Mouse (Mus musculus) forebrain, embryonic 15.5 days (tissue): ENCODE results near the gene Tbc1d23. TPM values are rescaled to one million over a fixed set of nuclear protein-coding genes. Genes with fewer than 3 reads are reported as not detected.
A peak's percentile ranks its signal among the peaks of the same experiment; 100 is the strongest.

Experiments
- ATAC-seq: fragments of 200-750 bp; cut with Nextera tagmentation; replicated peaks from 2 replicates; pipeline ENCODE4 v1.8.0; 2017; ENCODE audit warnings: mild to moderate bottlenecking, moderate TSS enrichment, moderate library complexity
- H3K27ac ChIP-seq: fragments of 300-500 bp; sonication (generic); replicated peaks from 2 replicates; pipeline ENCODE4 v1.5.1; 2015; ENCODE audit warnings: mild to moderate bottlenecking, inconsistent platforms
- H3K27me3 ChIP-seq: fragments of 300-500 bp; sonication (generic); 2 replicates; pipeline ENCODE4 v1.6.1; 2015; ENCODE audit warnings: inconsistent platforms
- H3K36me3 ChIP-seq: fragments of 300-500 bp; sonication (generic); 2 replicates; pipeline ENCODE4 v1.6.1; 2015; ENCODE audit warnings: mild to moderate bottlenecking, inconsistent platforms
- H3K4me1 ChIP-seq: fragments of 300-500 bp; sonication (generic); 2 replicates; pipeline ENCODE4 v1.6.1; 2015; ENCODE audit warnings: inconsistent platforms
- H3K4me2 ChIP-seq: fragments of 300-500 bp; sonication (generic); replicated peaks from 2 replicates; pipeline ENCODE4 v1.6.1; 2015; ENCODE audit warnings: mild to moderate bottlenecking, inconsistent platforms
- H3K4me3 ChIP-seq: fragments of 300-500 bp; sonication (generic); 2 replicates; pipeline ENCODE4 v1.5.1; 2015; ENCODE audit warnings: mild to moderate bottlenecking, inconsistent platforms
- H3K9ac ChIP-seq: fragments of 300-500 bp; sonication (generic); replicated peaks from 2 replicates; pipeline ENCODE4 v1.6.1; 2015; ENCODE audit warnings: mild to moderate bottlenecking, inconsistent platforms
- H3K9me3 ChIP-seq: fragments of 300-500 bp; sonication (generic); 2 replicates; pipeline ENCODE4 v1.6.1; 2016; ENCODE audit warnings: inconsistent platforms
- WGBS: fragments of 180-500 bp; shearing (Covaris S2); methylation state at CpG from one replicate; pipeline ENCODE4 v1.1.7; 2015; ENCODE audit warnings: mixed read lengths; 5-methylcytosine and 5-hydroxymethylcytosine counted together
- polyA plus RNA-seq: library from polyadenylated mRNA; unstranded; fragments of >200 nt; fragmentation: Nextera tagmentation; extraction: Ambion mirVana; gene quantifications from 2 replicates; pipeline ENCODE4 v1.2.1, GENCODE M21; 2015

The Tbc1d23 gene
- polyA plus RNA-seq, 1 experiment from 2014 or later = 33.7 TPM

DNA sequence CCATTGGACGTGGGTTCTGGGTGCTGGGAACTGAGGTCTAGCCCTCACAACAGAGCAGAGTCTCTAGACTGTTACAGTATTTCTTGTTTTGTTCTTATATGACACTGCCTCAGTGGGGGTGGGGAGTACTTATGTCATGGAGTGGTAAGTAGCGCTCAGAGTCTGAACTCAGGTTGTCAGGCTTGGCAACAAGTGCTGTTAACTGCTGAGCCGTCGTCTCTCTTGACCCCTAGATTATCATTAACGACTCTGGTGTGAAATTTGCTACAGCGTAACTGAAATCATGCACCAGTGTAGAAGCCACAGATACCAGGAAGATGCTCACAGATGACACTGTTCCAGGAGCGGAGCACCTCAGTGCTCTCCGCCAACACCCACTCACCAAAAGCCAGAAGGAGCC is 60.1 kb downstream of the Tbc1d23 start:
- no peak for ATAC-seq
- H3K4me2 ChIP-seq = no peak overlapping the region
- WGBS = 67% methylated on average over 8 of the region's 8 CpGs

GRCm38 (mm10) chr16:57168236-57168635 is 63.1 kb downstream of the Tbc1d23 start:
- H3K4me3 ChIP-seq = no peak overlapping the region
- 48% methylated on average over 4 of the region's 4 CpGs for WGBS
- peaks cover 9% of the 10 kb centered on the region; the same call in 1 of the 2 replicates for H3K36me3 ChIP-seq
- no peak overlapping the region for H3K27ac ChIP-seq
- H3K4me1 ChIP-seq = peaks cover 11% of the 10 kb centered on the region; the same call in 1 of the 2 replicates
- H3K9me3 ChIP-seq = no peaks in the 10 kb centered on the region
- no peak overlapping the region for H3K9ac ChIP-seq
- no peak for ATAC-seq
- H3K27me3 ChIP-seq = no peaks in the 10 kb centered on the region
- no peak overlapping the region for H3K4me2 ChIP-seq

More for the DNA sequence above, 60.1 kb downstream of the Tbc1d23 start:
- H3K9ac ChIP-seq = no peak overlapping the region
- peaks cover 9% of the 10 kb centered on the region; the same call in 1 of the 2 replicates for H3K36me3 ChIP-seq
- H3K4me3 ChIP-seq = no peak overlapping the region
- H3K4me1 ChIP-seq = peaks cover 11% of the 10 kb centered on the region; the same call in 1 of the 2 replicates
- H3K9me3 ChIP-seq = no peaks in the 10 kb centered on the region
- peak overlapping the region; percentile 23 for H3K27ac ChIP-seq
- H3K27me3 ChIP-seq = no peaks in the 10 kb centered on the region

DNA sequence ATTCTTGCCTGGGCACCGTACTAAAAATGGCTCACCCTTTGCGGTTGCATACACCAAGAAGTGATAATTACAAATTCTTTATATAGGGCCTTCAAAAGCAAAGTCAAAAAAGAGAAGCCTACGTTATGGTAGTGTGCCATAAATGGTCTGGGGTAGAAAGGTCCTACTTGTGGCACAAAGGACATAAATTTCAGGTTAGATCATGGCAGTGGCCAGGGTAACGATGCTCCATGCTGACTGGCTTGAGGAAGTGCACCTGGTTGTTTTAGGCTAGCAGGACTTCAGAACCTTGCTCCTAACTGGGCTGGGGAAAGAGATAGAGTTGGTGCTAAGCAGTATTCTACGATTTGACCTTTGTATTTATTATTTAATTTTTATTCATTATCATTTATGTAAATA is 63.8 kb downstream of the Tbc1d23 start:
- ATAC-seq = peak; percentile 57
- H3K27me3 ChIP-seq = no peaks in the 10 kb centered on the region
- H3K4me1 ChIP-seq = peaks cover 11% of the 10 kb centered on the region; the same call in 1 of the 2 replicates
- H3K4me3 ChIP-seq = peak overlapping the region; percentile 85
- H3K36me3 ChIP-seq = peaks cover 10% of the 10 kb centered on the region; the same call in 1 of the 2 replicates
- peak overlapping the region; percentile 77 for H3K9ac ChIP-seq
- peak overlapping the region; percentile 78 for H3K27ac ChIP-seq
- WGBS = 37% methylated on average over 5 of the region's 5 CpGs
- peak overlapping the region; percentile 80 for H3K4me2 ChIP-seq
- no peaks in the 10 kb centered on the region for H3K9me3 ChIP-seq

DNA sequence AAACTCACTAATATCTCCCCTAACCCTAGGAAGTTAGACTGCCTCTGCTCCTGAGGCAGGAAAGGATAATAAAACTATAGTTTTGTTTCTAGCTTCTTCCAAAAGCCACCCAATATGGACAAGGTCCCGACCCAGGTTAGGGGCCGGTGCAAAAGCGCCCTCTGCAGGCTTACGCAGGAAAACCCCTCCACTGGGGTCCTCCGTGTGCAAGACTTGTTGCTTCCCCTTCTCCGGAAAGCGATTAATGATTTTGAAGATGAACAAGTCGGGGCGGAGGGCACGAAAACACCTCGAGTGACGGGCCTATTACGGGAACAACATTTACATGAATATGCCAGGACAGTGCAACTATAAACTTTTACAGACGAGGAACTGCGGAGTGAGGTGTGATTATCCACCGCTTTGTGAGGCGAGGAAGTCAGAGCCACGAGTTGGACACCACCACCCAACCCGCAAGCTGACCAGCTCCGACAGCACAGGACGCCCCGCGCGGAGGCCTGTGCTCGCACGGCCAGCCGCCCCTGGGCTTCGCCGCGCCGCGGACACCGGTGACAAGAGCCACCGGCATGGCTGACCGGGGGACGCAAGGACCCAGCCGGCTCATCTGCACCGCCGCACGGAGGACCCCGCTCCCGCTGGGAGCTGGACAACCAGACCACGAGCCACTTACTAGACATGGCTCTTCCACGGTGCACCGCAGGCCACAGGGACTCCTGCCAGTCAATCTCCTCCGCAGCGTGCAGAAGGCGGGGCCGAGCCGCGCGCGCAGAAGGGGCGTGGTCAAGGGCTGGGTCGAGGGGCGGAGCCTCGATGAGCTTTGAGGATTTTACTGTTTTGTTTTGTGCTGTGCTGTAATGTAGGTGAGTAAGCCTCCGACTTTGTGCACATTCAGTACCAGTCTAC is 64.4 kb downstream of the Tbc1d23 start, which contains the start of gene Nit2:
Gene Nit2, minus strand, starts transcription at position 731 of the 903 bp plus-strand sequence.
- Histone ChIP-seq H3K27ac (peak within 1 kb of the TSS; percentile 78), H3K9me3 (no peaks in the 10 kb centered on the region), H3K36me3 (peaks cover 7% of the 10 kb centered on the region; the same call in 1 of the 2 replicates), H3K4me1 (peaks cover 11% of the 10 kb centered on the region; the same call in 1 of the 2 replicates), H3K9ac (peak within 1 kb of the TSS; percentile 77), H3K27me3 (no peaks in the 10 kb centered on the region), H3K4me3 (peak within 1 kb of the TSS; percentile 85), H3K4me2 (peak within 1 kb of the TSS; percentile 80)
- WGBS = under 1% methylated on average over 58 of the region's 58 CpGs
- ATAC-seq = peak; percentile 97

DNA sequence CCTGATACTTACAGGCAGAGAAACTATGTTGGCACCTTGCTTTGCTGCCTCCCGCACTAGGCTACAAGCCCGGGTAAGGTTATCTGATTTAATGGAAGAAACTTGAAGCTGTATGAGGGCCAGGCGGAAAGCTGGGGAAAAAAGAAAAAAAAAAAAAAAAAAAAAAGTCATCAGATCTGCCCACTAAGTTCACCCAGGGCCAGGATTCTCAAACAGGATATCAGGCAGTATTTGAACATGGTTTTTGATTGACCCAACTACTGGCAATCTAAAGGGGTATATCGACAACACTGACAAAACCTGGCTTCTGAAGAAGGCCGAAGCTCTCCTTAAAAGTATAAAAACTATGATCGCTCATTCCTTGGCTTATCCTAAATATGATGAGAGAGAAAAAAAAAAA is 65.2 kb downstream of the Tbc1d23 start:
- Histone ChIP-seq H3K36me3 (peaks cover 7% of the 10 kb centered on the region; the same call in 1 of the 2 replicates), H3K27ac (no peak overlapping the region), H3K9ac (no peak overlapping the region), H3K4me1 (peaks cover 8% of the 10 kb centered on the region; the same call in 1 of the 2 replicates), H3K4me2 (no peak overlapping the region), H3K4me3 (no peak overlapping the region), H3K9me3 (no peaks in the 10 kb centered on the region), H3K27me3 (no peaks in the 10 kb centered on the region)
- 89% methylated on average over 6 of the region's 6 CpGs for WGBS
- no peak for ATAC-seq

GRCm38 (mm10) chr16:57165157-57165556 is 66.1 kb downstream of the Tbc1d23 start:
- WGBS = 97% methylated on average over 5 of the region's 5 CpGs
- Histone ChIP-seq H3K27ac (no peak overlapping the region), H3K4me3 (no peak overlapping the region), H3K4me2 (no peak overlapping the region), H3K9ac (no peak overlapping the region), H3K36me3 (peaks cover 13% of the 10 kb centered on the region), H3K9me3 (no peaks in the 10 kb centered on the region), H3K27me3 (no peaks in the 10 kb centered on the region), H3K4me1 (peaks cover 8% of the 10 kb centered on the region; the same call in 1 of the 2 replicates)
- no peak for ATAC-seq

GRCm38 (mm10) chr16:57163694-57164093 is 67.6 kb downstream of the Tbc1d23 start:
- no peak overlapping the region for H3K4me2 ChIP-seq
- no peak overlapping the region for H3K27ac ChIP-seq
- H3K9me3 ChIP-seq = no peaks in the 10 kb centered on the region
- peaks cover 8% of the 10 kb centered on the region; the same call in 1 of the 2 replicates for H3K4me1 ChIP-seq
- no peak overlapping the region for H3K4me3 ChIP-seq
- no peak for ATAC-seq
- H3K36me3 ChIP-seq = peaks cover 22% of the 10 kb centered on the region
- H3K9ac ChIP-seq = no peak overlapping the region
- WGBS = 95% methylated on average over 1 of the region's 1 CpGs
- no peaks in the 10 kb centered on the region for H3K27me3 ChIP-seq

DNA sequence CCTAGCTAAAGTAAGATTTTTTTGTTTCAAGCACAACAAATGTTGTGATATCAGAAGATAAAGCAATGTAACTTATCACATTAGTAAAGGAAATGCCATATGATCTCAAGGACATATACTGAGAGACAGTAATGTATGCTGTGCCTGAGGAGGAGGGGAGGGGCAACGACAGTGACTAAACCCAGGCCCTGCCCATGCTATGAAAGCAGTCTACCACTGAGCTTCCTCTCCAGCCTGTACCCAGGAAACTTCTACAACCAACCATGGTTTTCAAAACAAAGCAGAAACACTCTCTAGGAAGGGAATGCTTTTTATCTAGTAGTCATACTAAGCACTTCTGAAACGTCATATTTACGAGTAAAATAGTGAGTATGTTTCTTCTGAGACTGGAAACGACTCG is 68.5 kb downstream of the Tbc1d23 start:
- H3K9ac ChIP-seq = no peak overlapping the region
- peaks cover 8% of the 10 kb centered on the region; the same call in 1 of the 2 replicates for H3K4me1 ChIP-seq
- WGBS = 90% methylated on average over 5 of the region's 5 CpGs
- no peak overlapping the region for H3K4me2 ChIP-seq
- ATAC-seq = no peak
- H3K27ac ChIP-seq = no peak overlapping the region
- H3K9me3 ChIP-seq = no peaks in the 10 kb centered on the region
- no peak overlapping the region for H3K4me3 ChIP-seq
- peaks cover 22% of the 10 kb centered on the region for H3K36me3 ChIP-seq
- no peaks in the 10 kb centered on the region for H3K27me3 ChIP-seq

DNA sequence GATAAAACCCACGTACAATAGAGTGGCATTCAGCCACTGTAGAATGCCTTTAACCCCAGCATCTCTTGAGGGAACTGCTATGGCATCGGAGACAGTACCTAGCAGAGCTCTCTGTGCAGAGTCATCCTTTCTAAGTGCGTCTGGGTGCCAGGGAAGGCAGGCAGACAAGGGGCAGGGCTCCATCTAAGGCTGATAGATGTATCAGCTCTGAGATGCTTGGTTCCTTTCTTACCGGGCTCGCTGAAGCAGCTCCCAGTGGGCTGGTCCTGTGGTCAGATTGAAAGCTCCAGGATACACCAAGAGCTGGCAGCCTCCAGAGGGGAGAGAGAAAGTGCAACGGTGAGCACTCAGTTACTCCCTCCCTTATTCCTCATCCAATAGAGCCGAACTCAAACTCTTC is 71.5 kb downstream of the Tbc1d23 start:
- no peaks in the 10 kb centered on the region for H3K4me1 ChIP-seq
- WGBS = 69% methylated on average over 7 of the region's 7 CpGs
- no peak overlapping the region for H3K27ac ChIP-seq
- H3K4me2 ChIP-seq = no peak overlapping the region
- no peak for ATAC-seq
- no peaks in the 10 kb centered on the region for H3K27me3 ChIP-seq
- no peaks in the 10 kb centered on the region for H3K9me3 ChIP-seq
- H3K9ac ChIP-seq = no peak overlapping the region
- peaks cover 40% of the 10 kb centered on the region for H3K36me3 ChIP-seq
- no peak overlapping the region for H3K4me3 ChIP-seq

DNA sequence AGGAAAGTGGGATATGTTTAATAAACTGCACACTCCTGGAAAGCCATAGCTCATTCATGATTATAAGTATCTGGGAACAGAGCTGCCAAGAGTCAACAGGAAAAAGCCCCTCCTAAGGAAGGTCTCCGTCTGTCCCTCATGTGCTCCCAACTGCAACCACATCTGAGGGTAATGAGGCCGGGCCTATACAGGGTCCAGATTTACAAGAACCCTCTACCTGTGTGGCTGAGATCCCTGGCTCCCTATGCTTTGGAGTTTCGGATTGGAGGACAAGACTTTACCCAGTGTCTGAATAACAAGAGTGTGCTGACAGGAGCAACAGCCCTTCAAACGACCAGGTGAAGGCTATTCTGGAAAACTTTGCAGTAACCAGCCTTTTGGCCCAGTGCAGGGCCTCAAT is 73.6 kb downstream of the Tbc1d23 start:
- Histone ChIP-seq H3K9ac (no peak overlapping the region), H3K4me1 (no peaks in the 10 kb centered on the region), H3K4me2 (no peak overlapping the region), H3K27ac (no peak overlapping the region), H3K4me3 (no peak overlapping the region), H3K27me3 (no peaks in the 10 kb centered on the region), H3K36me3 (peaks cover 49% of the 10 kb centered on the region), H3K9me3 (no peaks in the 10 kb centered on the region)
- no peak for ATAC-seq
- WGBS = 77% methylated on average over 4 of the region's 4 CpGs

DNA sequence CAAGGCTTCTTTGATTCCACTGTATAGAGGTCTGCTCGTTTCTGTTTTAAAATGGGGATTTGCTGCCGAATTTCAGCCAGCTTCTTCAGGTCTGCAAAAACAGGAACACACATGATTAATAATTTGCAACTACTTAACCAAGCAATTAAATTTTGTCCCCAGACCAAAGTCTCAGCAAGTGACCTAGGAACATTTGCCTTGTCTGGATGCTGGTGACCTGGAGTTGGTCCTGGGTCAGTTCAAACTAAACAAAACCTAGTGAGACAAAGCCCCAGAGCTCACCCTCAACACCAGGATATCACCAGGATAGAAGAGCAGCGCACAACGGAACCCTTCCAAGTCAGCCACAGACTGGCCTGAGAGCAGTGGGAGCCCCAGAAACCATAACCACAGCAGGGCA is 74.2 kb downstream of the Tbc1d23 start:
- WGBS = 88% methylated on average over 4 of the region's 4 CpGs
- no peak overlapping the region for H3K27ac ChIP-seq
- no peak overlapping the region for H3K9ac ChIP-seq
- ATAC-seq = no peak
- no peaks in the 10 kb centered on the region for H3K9me3 ChIP-seq
- no peaks in the 10 kb centered on the region for H3K4me1 ChIP-seq
- H3K4me3 ChIP-seq = no peak overlapping the region
- no peaks in the 10 kb centered on the region for H3K27me3 ChIP-seq
- no peak overlapping the region for H3K4me2 ChIP-seq
- H3K36me3 ChIP-seq = peaks cover 55% of the 10 kb centered on the region

GRCm38 (mm10) chr16:57155899-57156298 is 75.4 kb downstream of the Tbc1d23 start:
- Histone ChIP-seq H3K36me3 (peaks cover 62% of the 10 kb centered on the region), H3K27ac (no peak overlapping the region), H3K4me3 (no peak overlapping the region), H3K9ac (no peak overlapping the region), H3K9me3 (no peaks in the 10 kb centered on the region), H3K4me2 (no peak overlapping the region), H3K27me3 (no peaks in the 10 kb centered on the region), H3K4me1 (no peaks in the 10 kb centered on the region)
- ATAC-seq = no peak
